Mouse (Mus musculus) midbrain, embryonic 13.5 days (tissue): ENCODE measurements around the gene Cdkal1. TPM values are rescaled to one million over a fixed set of nuclear protein-coding genes. Genes with fewer than 3 reads are reported as not detected.

Source experiments
- ATAC-seq: fragments of 200-750 bp; cut with Nextera tagmentation; 2 replicates; pipeline ENCODE4 v1.8.0; 2017; ENCODE audit warnings: mild to moderate bottlenecking, moderate TSS enrichment, moderate library complexity
- H3K27ac ChIP-seq: fragments of 300-500 bp; sonication (generic); 2 replicates; pipeline ENCODE4 v1.5.1; 2015; ENCODE audit warnings: inconsistent platforms, mild to moderate bottlenecking, moderate library complexity
- H3K27me3 ChIP-seq: fragments of 300-500 bp; sonication (generic); 2 replicates; pipeline ENCODE4 v1.6.1; 2015; ENCODE audit warnings: mild to moderate bottlenecking, inconsistent platforms
- H3K36me3 ChIP-seq: fragments of 300-500 bp; sonication (generic); 2 replicates; pipeline ENCODE4 v1.6.1; 2015; ENCODE audit warnings: mild to moderate bottlenecking, inconsistent platforms
- H3K4me1 ChIP-seq: fragments of 300-500 bp; sonication (generic); replicated peaks from 2 replicates; pipeline ENCODE4 v1.6.1; 2015; ENCODE audit warnings: inconsistent platforms
- H3K4me2 ChIP-seq: fragments of 300-500 bp; sonication (generic); replicated peaks from 2 replicates; pipeline ENCODE4 v1.6.1; 2015; ENCODE audit warnings: moderate library complexity, mild to moderate bottlenecking, inconsistent platforms
- H3K4me3 ChIP-seq: fragments of 300-500 bp; sonication (generic); replicated peaks from 2 replicates; pipeline ENCODE4 v1.5.1; 2015; ENCODE audit warnings: mild to moderate bottlenecking, inconsistent platforms
- H3K9ac ChIP-seq: fragments of 300-500 bp; sonication (generic); replicated peaks from 2 replicates; pipeline ENCODE4 v1.6.1; 2015; ENCODE audit warnings: mild to moderate bottlenecking, inconsistent platforms
- H3K9me3 ChIP-seq: fragments of 300-500 bp; sonication (generic); 2 replicates; pipeline ENCODE4 v1.6.1; 2016; ENCODE audit warnings: mild to moderate bottlenecking, inconsistent platforms
- WGBS: fragments of 180-500 bp; shearing (Covaris S2); methylation state at CpG from one replicate; pipeline ENCODE4 v1.1.7; 2015; 5-methylcytosine and 5-hydroxymethylcytosine counted together
- polyA plus RNA-seq: library from polyadenylated mRNA; unstranded; fragments of >200 nt; fragmentation: Nextera tagmentation; extraction: Ambion mirVana; gene quantifications from 2 replicates; pipeline ENCODE4 v1.2.1, GENCODE M21; 2015

Cdkal1 gene
- polyA plus RNA-seq, result 21.8 and 26.6 TPM in 2 replicates

DNA sequence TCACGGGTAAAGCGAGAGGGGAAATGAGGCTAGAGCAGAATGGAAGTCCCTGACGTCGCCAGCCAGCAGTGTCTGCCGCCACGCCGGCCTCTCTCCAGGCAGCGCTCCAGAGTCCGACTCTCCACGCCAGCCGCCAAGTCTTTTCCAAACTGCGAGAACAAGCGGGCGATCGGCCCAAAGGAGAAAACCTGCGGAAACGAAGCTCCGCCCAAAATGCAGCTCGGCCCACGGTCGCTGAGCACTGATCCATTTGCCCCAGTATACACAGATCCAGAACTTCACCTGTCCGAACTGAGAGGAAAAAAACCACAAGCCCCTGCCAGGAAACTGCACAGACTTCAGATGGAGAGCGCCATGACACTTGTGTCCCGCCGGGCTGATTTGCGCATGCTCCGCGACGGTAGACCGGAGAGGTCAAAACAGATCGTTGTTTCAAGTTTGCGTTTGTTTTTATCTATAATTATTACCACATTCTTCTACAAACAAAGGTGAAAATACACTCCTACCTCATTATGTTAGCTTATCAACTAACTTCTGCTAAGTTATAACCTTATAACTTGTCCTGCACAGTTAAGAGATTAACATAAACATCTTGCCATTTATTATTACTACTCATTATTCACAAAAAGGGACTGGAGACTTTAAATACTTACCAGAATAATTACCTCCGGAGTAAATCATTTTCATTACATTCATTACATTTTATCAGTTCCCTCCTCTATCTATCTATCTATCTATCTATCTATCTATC lies at the start of gene Cdkal1:
Gene Cdkal1 (minus strand): TSS at position 394 of the 751 bp plus-strand sequence.
- Histone ChIP-seq H3K4me1 (peaks cover 15% of the 10 kb centered on the region), H3K4me2 (peak within 1 kb of the TSS; percentile 75), H3K9ac (peak within 1 kb of the TSS; percentile 77), H3K36me3 (peaks cover 9% of the 10 kb centered on the region; the same call in 1 of the 2 replicates), H3K27ac (peak within 1 kb of the TSS; percentile 64), H3K4me3 (peak within 1 kb of the TSS; percentile 81), H3K27me3 (no peaks in the 10 kb centered on the region), H3K9me3 (no peaks in the 10 kb centered on the region)
- ATAC-seq, result peak; percentile 93
- under 1% methylated on average over 33 of the region's 33 CpGs for WGBS

DNA sequence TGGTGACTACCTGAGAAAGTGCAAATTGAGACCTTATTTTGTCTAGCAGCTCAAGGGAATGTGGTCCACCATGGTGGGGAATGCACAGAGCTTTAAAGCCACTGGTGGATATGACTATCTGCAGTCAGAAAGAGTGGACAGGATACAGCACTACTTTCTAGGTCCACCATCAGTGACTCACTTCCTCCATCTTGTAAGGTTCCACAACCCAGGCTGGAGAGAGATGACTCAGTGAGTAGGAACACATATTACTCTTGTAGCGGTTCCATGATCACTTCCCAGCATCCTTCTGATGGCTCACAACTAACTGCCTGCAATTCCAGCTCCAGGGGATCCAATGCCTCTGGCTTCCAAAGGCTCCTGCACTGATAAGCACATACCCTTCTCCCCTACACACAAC lies 47.9 kb upstream of the Cdkal1 start:
- Histone ChIP-seq H3K4me1 (no peaks in the 10 kb centered on the region), H3K27ac (no peak overlapping the region), H3K9me3 (peaks cover 21% of the 10 kb centered on the region), H3K9ac (no peak overlapping the region), H3K4me2 (no peak overlapping the region), H3K27me3 (no peaks in the 10 kb centered on the region), H3K36me3 (peaks cover 45% of the 10 kb centered on the region), H3K4me3 (no peak overlapping the region)
- ATAC-seq, result no peak
- 96% methylated on average over 1 of the region's 1 CpGs for WGBS

DNA sequence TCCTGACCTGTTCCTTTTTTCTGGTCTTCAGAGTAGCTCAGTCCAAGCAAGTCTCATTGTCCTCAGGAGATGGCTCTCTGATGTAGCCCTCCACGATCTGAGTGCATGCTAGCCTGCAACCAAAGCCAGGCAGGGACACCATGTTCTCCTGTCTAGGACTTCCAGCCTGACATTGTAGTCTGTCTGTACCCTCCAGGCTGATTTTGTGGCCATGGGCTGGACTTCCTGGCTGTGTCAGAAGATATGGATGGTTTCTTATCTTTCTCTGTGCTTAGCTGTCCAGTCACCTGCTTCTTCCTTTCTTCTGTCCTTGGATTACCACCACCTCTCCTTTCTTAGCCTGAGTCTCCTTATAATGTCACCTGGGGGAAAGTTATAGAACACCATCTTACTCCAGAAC lies 47.2 kb upstream of the Cdkal1 start:
- peaks cover 38% of the 10 kb centered on the region for H3K36me3 ChIP-seq
- 92% methylated on average over 1 of the region's 1 CpGs for WGBS
- H3K27me3 ChIP-seq, result no peaks in the 10 kb centered on the region
- no peaks in the 10 kb centered on the region for H3K4me1 ChIP-seq
- ATAC-seq, result no peak
- H3K4me3 ChIP-seq, result no peak overlapping the region
- peaks cover 25% of the 10 kb centered on the region for H3K9me3 ChIP-seq
- H3K27ac ChIP-seq, result no peak overlapping the region
- H3K9ac ChIP-seq, result no peak overlapping the region
- no peak overlapping the region for H3K4me2 ChIP-seq

DNA sequence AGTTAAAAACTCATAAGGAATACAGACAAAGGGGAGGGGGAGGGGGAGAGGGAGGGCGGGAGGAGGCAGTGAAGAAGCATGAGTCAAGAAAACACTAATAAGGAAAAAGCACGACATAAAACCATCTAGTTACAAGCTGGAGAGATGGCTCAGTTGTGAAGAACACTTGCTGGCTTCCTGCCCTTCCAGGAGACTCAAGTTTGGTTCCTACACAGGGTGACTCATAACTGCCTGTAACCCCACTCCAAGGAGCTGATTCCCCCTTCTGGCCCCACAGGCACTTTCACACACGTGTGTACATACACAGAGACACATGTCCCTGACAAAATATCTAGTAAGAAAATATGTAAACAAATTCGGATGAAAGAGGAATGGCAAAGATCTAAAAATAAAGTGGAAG lies 46.2 kb upstream of the Cdkal1 start:
- WGBS, result 88% methylated on average over 4 of the region's 4 CpGs
- no peak overlapping the region for H3K4me3 ChIP-seq
- no peak overlapping the region for H3K4me2 ChIP-seq
- no peak for ATAC-seq
- H3K4me1 ChIP-seq, result no peaks in the 10 kb centered on the region
- H3K9ac ChIP-seq, result no peak overlapping the region
- peaks cover 26% of the 10 kb centered on the region for H3K9me3 ChIP-seq
- peaks cover 28% of the 10 kb centered on the region for H3K36me3 ChIP-seq
- no peak overlapping the region for H3K27ac ChIP-seq
- H3K27me3 ChIP-seq, result no peaks in the 10 kb centered on the region

DNA sequence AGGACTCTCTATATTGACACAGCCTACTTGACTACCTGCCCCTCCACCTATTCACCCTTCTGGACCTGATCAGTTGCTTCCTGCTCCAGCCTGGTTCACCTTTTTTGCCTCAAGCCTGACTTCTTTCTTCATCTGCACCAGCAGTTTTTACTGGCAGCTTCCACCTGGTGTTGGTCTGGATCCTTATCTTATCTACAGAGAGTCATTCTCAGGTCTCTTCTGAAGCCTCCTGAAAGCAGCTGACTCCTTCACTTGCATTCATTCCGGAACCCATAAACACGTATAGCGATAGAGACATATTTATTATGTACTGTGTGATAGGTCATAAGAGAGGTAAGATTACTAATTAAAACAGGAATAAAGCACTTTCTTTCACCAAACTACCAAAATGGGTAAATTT lies 11.3 kb upstream of the Cdkal1 start:
- no peak overlapping the region for H3K9ac ChIP-seq
- H3K4me1 ChIP-seq, result no peaks in the 10 kb centered on the region
- no peak overlapping the region for H3K4me3 ChIP-seq
- no peak overlapping the region for H3K27ac ChIP-seq
- H3K36me3 ChIP-seq, result no peaks in the 10 kb centered on the region
- H3K27me3 ChIP-seq, result no peaks in the 10 kb centered on the region
- no peak overlapping the region for H3K4me2 ChIP-seq
- no peaks in the 10 kb centered on the region for H3K9me3 ChIP-seq
- 93% methylated on average over 3 of the region's 3 CpGs for WGBS
- ATAC-seq, result no peak

DNA sequence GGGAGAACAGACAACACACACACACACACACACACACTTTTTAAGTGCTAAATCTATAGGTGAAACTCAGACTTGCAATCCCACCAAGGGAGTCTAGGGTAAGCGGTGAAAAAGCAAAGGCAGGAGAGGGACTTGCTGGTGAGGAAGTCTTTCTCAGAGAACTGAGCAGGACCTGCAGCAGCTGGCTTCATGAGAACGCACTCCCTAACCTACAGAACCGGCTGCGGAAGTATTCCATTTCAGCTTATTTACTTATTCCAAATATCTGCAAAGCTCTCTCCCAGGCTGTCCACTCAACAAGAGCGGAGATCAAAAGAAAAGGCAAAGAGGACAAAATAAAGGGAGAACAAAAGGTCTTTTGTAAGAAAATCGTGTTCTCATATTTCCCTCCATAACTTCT lies 8.9 kb upstream of the Cdkal1 start:
- Histone ChIP-seq H3K4me3 (no peak overlapping the region), H3K9me3 (no peaks in the 10 kb centered on the region), H3K9ac (no peak overlapping the region), H3K4me1 (no peaks in the 10 kb centered on the region), H3K27me3 (no peaks in the 10 kb centered on the region), H3K27ac (no peak overlapping the region), H3K36me3 (no peaks in the 10 kb centered on the region), H3K4me2 (no peak overlapping the region)
- WGBS, result 56% methylated on average over 6 of the region's 6 CpGs
- ATAC-seq, result no peak

DNA sequence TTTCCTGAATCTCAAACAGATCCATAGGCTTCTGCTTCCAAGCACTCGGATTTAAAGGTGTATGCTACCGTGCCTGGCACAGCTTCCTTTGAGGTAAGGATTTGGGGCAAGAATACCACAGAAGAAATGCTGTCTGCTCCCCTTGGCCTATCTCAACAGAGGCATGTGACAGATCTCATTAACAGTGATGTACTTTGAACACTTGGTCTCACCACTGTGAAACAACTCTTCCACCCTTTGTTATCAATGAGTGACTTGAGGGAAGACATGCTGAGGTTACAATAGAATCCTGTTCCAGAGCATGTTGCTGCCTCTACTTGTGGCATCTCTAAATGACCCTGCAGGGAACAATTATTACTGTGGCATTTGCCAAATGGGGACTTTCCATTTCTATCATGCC lies 4.6 kb upstream of the Cdkal1 start:
- Histone ChIP-seq H3K4me1 (no peaks in the 10 kb centered on the region), H3K9me3 (no peaks in the 10 kb centered on the region), H3K27me3 (no peaks in the 10 kb centered on the region), H3K27ac (no peak overlapping the region), H3K36me3 (no peaks in the 10 kb centered on the region), H3K4me3 (no peak overlapping the region), H3K4me2 (no peak overlapping the region), H3K9ac (no peak overlapping the region)
- no peak for ATAC-seq
- 67% methylated on average over 2 of the region's 2 CpGs for WGBS

DNA sequence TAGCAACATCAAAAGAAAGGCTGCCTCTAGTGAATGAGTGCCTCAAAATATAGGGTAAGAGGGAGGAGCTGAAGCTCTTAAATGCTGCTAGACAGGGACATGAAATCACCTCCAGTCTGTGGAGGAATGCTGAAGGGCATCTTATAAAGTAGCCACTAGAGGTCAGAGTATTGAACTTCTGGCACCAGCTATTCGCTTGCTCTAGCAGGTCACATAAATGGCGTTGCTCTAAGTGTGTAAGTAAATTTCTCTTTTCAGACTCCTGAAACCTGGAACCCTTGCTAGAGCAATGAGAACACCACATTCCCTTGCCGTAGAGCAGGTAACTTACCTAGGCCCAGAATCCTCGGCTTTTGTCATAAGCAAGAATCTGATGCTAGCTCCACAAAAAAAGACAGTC lies 2.0 kb upstream of the Cdkal1 start:
- 19% methylated on average over 4 of the region's 4 CpGs for WGBS
- no peaks in the 10 kb centered on the region for H3K36me3 ChIP-seq
- peak; percentile 49; the same call in 1 of the 2 replicates for ATAC-seq
- no peaks in the 10 kb centered on the region for H3K9me3 ChIP-seq
- H3K4me1 ChIP-seq, result peaks cover 15% of the 10 kb centered on the region
- H3K4me2 ChIP-seq, result no peak overlapping the region
- H3K27ac ChIP-seq, result no peak overlapping the region
- H3K27me3 ChIP-seq, result no peaks in the 10 kb centered on the region
- no peak overlapping the region for H3K4me3 ChIP-seq
- H3K9ac ChIP-seq, result no peak overlapping the region

DNA sequence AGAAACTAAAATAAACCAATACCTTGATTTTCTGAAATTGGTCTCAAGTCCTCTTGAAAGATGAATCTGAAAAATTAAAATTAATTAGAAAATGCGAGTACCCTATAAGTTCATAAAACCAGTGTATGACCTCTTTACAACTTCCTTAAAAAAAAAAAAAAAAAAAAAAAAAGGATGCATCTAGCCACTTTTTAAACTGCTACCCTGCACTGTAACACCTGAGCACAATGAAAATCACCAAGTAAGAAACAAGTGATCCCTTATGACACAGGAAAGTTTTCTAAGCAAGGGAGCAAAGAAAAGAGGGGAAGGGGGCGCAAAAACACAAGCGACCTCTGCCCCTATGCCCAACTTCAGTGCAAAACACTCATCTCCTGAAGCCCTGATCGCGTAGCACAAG lies 598 bp downstream of the Cdkal1 start:
- no peaks in the 10 kb centered on the region for H3K27me3 ChIP-seq
- H3K27ac ChIP-seq, result peak overlapping the region; percentile 64
- H3K4me2 ChIP-seq, result peak overlapping the region; percentile 75
- H3K4me3 ChIP-seq, result peak overlapping the region; percentile 81
- peak overlapping the region; percentile 77 for H3K9ac ChIP-seq
- peaks cover 15% of the 10 kb centered on the region for H3K4me1 ChIP-seq
- 2% methylated on average over 5 of the region's 5 CpGs for WGBS
- ATAC-seq, result peak; percentile 10; the same call in 1 of the 2 replicates
- peaks cover 11% of the 10 kb centered on the region; the same call in 1 of the 2 replicates for H3K36me3 ChIP-seq
- H3K9me3 ChIP-seq, result no peaks in the 10 kb centered on the region

DNA sequence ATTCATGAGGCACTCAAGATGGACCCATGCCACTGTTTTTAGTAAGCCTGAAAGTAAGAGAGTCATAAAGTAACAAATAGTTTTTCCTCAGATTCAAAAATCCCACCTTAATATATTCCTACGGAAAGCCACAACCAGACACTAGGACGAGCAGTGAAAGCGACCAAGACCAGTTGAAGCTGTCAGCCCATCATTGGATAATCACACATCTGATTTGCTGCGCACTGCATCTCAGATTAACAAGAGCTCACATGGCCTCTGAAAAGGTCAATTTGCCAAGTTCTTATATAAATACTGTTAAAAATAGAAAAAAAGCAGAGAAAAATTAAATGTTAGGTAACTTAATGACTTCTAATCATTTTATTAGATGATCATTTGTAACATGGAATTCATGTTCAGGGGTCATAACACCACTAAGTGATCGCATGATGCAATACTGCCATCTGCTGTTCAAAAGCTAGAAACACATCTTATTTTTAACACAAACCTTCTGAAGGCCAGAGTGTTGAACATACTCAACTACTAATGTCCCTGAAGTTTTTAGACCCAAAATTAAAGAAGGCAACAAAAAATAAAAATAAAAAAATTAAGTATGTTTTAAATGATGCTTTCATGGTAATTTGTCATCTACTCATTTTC lies 16.9 kb downstream of the Cdkal1 start:
- no peak overlapping the region for H3K27ac ChIP-seq
- peaks cover 9% of the 10 kb centered on the region for H3K36me3 ChIP-seq
- WGBS, result 50% methylated on average over 5 of the region's 5 CpGs
- H3K27me3 ChIP-seq, result no peaks in the 10 kb centered on the region
- ATAC-seq, result peak; percentile 57; the same call in 1 of the 2 replicates
- H3K9me3 ChIP-seq, result no peaks in the 10 kb centered on the region
- H3K4me2 ChIP-seq, result no peak overlapping the region
- no peak overlapping the region for H3K9ac ChIP-seq
- H3K4me1 ChIP-seq, result peaks cover 12% of the 10 kb centered on the region
- no peak overlapping the region for H3K4me3 ChIP-seq

DNA sequence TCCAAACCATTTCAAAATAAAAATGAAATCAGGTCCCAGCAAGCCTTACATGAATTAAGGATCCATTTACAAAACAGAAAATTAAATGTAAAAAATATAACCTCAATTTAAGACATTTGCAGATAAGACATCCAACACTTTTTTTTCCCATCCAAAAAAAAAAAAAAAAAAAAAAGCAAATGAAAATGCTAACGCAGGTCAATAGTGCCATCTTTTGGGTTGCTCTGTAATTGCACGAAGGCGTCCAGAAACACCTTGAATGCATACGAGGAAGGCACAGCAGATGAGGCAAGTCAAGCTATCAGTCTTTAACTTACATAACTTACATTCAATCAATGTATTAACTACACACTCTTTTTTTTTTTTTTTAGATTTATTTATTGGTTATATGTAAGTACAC lies 20.3 kb downstream of the Cdkal1 start:
- 41% methylated on average over 4 of the region's 4 CpGs for WGBS
- no peak overlapping the region for H3K4me3 ChIP-seq
- no peaks in the 10 kb centered on the region for H3K36me3 ChIP-seq
- H3K9ac ChIP-seq, result no peak overlapping the region
- H3K27me3 ChIP-seq, result no peaks in the 10 kb centered on the region
- no peak for ATAC-seq
- H3K4me1 ChIP-seq, result peaks cover 30% of the 10 kb centered on the region
- H3K9me3 ChIP-seq, result no peaks in the 10 kb centered on the region
- H3K27ac ChIP-seq, result no peak overlapping the region
- H3K4me2 ChIP-seq, result no peak overlapping the region

DNA sequence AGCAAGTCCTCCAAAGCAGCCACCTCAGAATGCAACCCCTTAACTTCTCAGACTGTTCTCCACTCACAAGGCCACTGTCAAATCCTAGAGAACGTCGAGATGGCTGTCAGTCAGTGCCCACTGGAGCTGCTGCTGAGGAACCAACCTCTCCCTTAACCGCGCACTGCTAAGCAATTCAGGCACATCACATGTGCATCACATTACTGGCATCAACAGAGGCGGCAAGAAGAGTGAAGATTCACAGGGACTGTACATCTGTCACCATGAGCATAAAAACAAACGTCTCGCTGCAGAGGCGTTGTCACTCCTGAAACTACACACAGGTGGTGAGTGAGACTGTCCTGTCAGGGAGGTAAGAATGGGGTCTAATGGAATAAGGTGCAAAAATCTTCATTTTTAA lies 21.7 kb downstream of the Cdkal1 start:
- no peak overlapping the region for H3K9ac ChIP-seq
- no peak for ATAC-seq
- H3K4me2 ChIP-seq, result no peak overlapping the region
- H3K27me3 ChIP-seq, result no peaks in the 10 kb centered on the region
- H3K27ac ChIP-seq, result peak overlapping the region; percentile 61
- H3K4me3 ChIP-seq, result no peak overlapping the region
- H3K9me3 ChIP-seq, result no peaks in the 10 kb centered on the region
- H3K4me1 ChIP-seq, result peaks cover 36% of the 10 kb centered on the region
- WGBS, result 60% methylated on average over 8 of the region's 8 CpGs
- H3K36me3 ChIP-seq, result no peaks in the 10 kb centered on the region
